ENCODE assay signal across 25 mouse cellular contexts in the genomic region with DNA sequence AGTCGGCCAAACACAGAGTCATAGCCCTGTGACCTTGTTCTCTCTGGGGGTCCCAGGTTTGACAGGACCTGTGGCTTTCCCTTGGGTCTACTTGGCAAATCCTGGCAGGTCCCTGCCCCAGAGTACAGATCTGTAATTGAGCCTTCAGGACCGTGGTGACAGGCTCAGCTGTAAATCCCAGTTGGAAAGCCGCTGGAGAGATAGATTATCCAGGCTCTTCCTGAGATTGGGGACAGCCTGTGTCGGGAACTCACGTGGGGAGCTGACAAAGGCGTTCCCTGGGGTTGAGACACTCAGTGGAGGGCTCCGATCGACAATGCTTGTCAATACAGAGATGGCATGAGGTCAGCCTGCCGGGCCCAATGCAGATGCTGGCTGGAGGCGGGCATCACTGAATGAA. TPM values are rescaled to one million over a fixed set of nuclear protein-coding genes. Genes with fewer than 3 reads are reported as not detected.
DNase-seq lines count a peak whose midpoint lies in the region; ATAC-seq and TF ChIP-seq lines count a peak whose summit lies in the region.
"Had no signal": no experiment of that assay in that cellular context is flagged by ENCODE, and none has a peak within 500 bp of the region (broad histone marks: within the 10 kb centered on the region; RNA-seq: fewer than 3 reads in every experiment).

No protein-coding gene starts in this region.

- H3K27ac ChIP-seq in forebrain, embryonic 10.5 days: peak overlapping the region; percentile 48
- H3K27ac ChIP-seq in forebrain, embryonic 16.5 days (ENCODE audit: low read length): no peak overlapping the region
- no peak overlapping the region for H3K27ac ChIP-seq in hindbrain, embryonic 13.5 days
- no peak overlapping the region for H3K27ac ChIP-seq in hindbrain, postnatal 0 days
- H3K27ac ChIP-seq in neural tube, embryonic 12.5 days: 0 out of 2 replicates have a peak overlapping the region, but pooled peaks have one; percentile 32
- H3K27ac ChIP-seq: heart, embryonic 15.5 days; intestine, embryonic 15.5 days; layer of hippocampus, adult 2 months had no signal

- H3K9ac ChIP-seq in forebrain, embryonic 16.5 days (replicated peaks; ENCODE audit: low read depth, low read length): no peak overlapping the region
- H3K9ac ChIP-seq in hindbrain, embryonic 13.5 days: 0 out of 2 replicates have a peak overlapping the region, but pooled peaks have one; percentile 8
- no peak overlapping the region for H3K9ac ChIP-seq in hindbrain, postnatal 0 days (replicated peaks; ENCODE audit: low read length)
- no peak overlapping the region for H3K9ac ChIP-seq in neural tube, embryonic 12.5 days
- H3K9ac ChIP-seq: heart, embryonic 15.5 days; intestine, embryonic 15.5 days had no signal

- no peaks in the 10 kb centered on the region for H3K36me3 ChIP-seq in forebrain, embryonic 10.5 days (replicated peaks)
- H3K36me3 ChIP-seq in forebrain, embryonic 16.5 days (ENCODE audit: control insufficient read depth, insufficient read depth): no peaks in the 10 kb centered on the region
- no peaks in the 10 kb centered on the region for H3K36me3 ChIP-seq in hindbrain, embryonic 13.5 days
- no peaks in the 10 kb centered on the region for H3K36me3 ChIP-seq in hindbrain, postnatal 0 days (ENCODE audit: insufficient read depth, low read length)
- no peaks in the 10 kb centered on the region for H3K36me3 ChIP-seq in neural tube, embryonic 12.5 days
- H3K36me3 ChIP-seq: heart, embryonic 15.5 days; intestine, embryonic 15.5 days had no signal

- DNase-seq in forebrain, embryonic 10.5 days (ENCODE audit: extremely low spot score, low spot score): no peak
- no peak for DNase-seq in hindbrain, postnatal 0 days (ENCODE audit: low spot score)
- no peak for DNase-seq in neural tube, embryonic 10.5 days (ENCODE audit: extremely low spot score, low spot score)
- DNase-seq in thymus, postnatal 25 days: no peak
- no peak for DNase-seq in B cell, adult 2 months
- DNase-seq: adrenal gland, postnatal 10 days; cerebellum, adult 2 months; cerebellum, postnatal 25 days; heart, postnatal 4 days; kidney, postnatal 25 days; thymus, adult 18-20 months had no signal

- no peaks in the 10 kb centered on the region for H3K9me3 ChIP-seq in forebrain, embryonic 10.5 days
- no peaks in the 10 kb centered on the region for H3K9me3 ChIP-seq in forebrain, embryonic 16.5 days (ENCODE audit: control insufficient read depth, low read length)
- no peaks in the 10 kb centered on the region for H3K9me3 ChIP-seq in hindbrain, embryonic 13.5 days
- no peaks in the 10 kb centered on the region for H3K9me3 ChIP-seq in hindbrain, postnatal 0 days (ENCODE audit: low read length)
- H3K9me3 ChIP-seq in neural tube, embryonic 12.5 days: no peaks in the 10 kb centered on the region
- H3K9me3 ChIP-seq: heart, embryonic 15.5 days; intestine, embryonic 15.5 days had no signal

- no peak for TF ChIP-seq CTCF in hindbrain, postnatal 0 days (IDR thresholded peaks at IDR 0.05; ENCODE audit: low read depth)

- no peak for ATAC-seq in forebrain, embryonic 16.5 days
- no peak for ATAC-seq in hindbrain, embryonic 13.5 days (ENCODE audit: low FRiP score)
- no peak for ATAC-seq in hindbrain, postnatal 0 days
- no peak for ATAC-seq in neural tube, embryonic 12.5 days (ENCODE audit: low FRiP score, low read depth)
- ATAC-seq: intestine, embryonic 15.5 days; lung, postnatal 0 days had no signal

- H3K4me2 ChIP-seq in forebrain, embryonic 16.5 days (ENCODE audit: low read length): no peak overlapping the region
- no peak overlapping the region for H3K4me2 ChIP-seq in hindbrain, embryonic 13.5 days
- H3K4me2 ChIP-seq in hindbrain, postnatal 0 days (ENCODE audit: low read depth, low read length): no peak overlapping the region
- 0 out of 2 replicates have a peak overlapping the region, but pooled peaks have one; percentile 2 for H3K4me2 ChIP-seq in neural tube, embryonic 12.5 days (replicated peaks)
- H3K4me2 ChIP-seq: heart, embryonic 15.5 days; intestine, embryonic 15.5 days had no signal

- no peak overlapping the region for H3K4me3 ChIP-seq in forebrain, embryonic 10.5 days
- no peak overlapping the region for H3K4me3 ChIP-seq in forebrain, embryonic 16.5 days (replicated peaks; ENCODE audit: low read length)
- no peak overlapping the region for H3K4me3 ChIP-seq in hindbrain, embryonic 13.5 days
- H3K4me3 ChIP-seq in hindbrain, postnatal 0 days (ENCODE audit: low read length): no peak overlapping the region
- H3K4me3 ChIP-seq in neural tube, embryonic 12.5 days: no peak overlapping the region
- H3K4me3 ChIP-seq: heart, embryonic 15.5 days; intestine, embryonic 15.5 days; layer of hippocampus, adult 2 months had no signal

- H3K4me1 ChIP-seq in forebrain, embryonic 10.5 days: peaks cover 72% of the 10 kb centered on the region
- H3K4me1 ChIP-seq in forebrain, embryonic 16.5 days (replicated peaks; ENCODE audit: control insufficient read depth, insufficient read depth, low read length): peaks cover 12% of the 10 kb centered on the region
- peaks cover 46% of the 10 kb centered on the region for H3K4me1 ChIP-seq in hindbrain, embryonic 13.5 days (replicated peaks)
- H3K4me1 ChIP-seq in hindbrain, postnatal 0 days (ENCODE audit: insufficient read depth, low read length): peaks cover 11% of the 10 kb centered on the region; the same call in 1 of the 2 replicates
- peaks cover 55% of the 10 kb centered on the region for H3K4me1 ChIP-seq in neural tube, embryonic 12.5 days

- 64% methylated on average over 10 of the region's 10 CpGs for WGBS in forebrain, embryonic 10.5 days
- 51% methylated on average over 10 of the region's 10 CpGs for WGBS in forebrain, embryonic 16.5 days
- 36% methylated on average over 10 of the region's 10 CpGs for WGBS in hindbrain, embryonic 13.5 days
- 34% methylated on average over 10 of the region's 10 CpGs for WGBS in hindbrain, postnatal 0 days
- 29% methylated on average over 10 of the region's 10 CpGs for WGBS in neural tube, embryonic 12.5 days

- H3K27me3 ChIP-seq in forebrain, embryonic 10.5 days (ENCODE audit: poor library complexity, severe bottlenecking): peaks cover 21% of the 10 kb centered on the region; the same call in 1 of the 2 replicates
- H3K27me3 ChIP-seq in forebrain, embryonic 16.5 days (replicated peaks; ENCODE audit: control insufficient read depth, insufficient read depth, low read length): no peaks in the 10 kb centered on the region
- peaks cover 9% of the 10 kb centered on the region; the same call in 1 of the 2 replicates for H3K27me3 ChIP-seq in hindbrain, embryonic 13.5 days
- H3K27me3 ChIP-seq in hindbrain, postnatal 0 days (ENCODE audit: insufficient read depth, low read length): no peaks in the 10 kb centered on the region
- H3K27me3 ChIP-seq in neural tube, embryonic 12.5 days (replicated peaks): no peaks in the 10 kb centered on the region
- H3K27me3 ChIP-seq: intestine, embryonic 15.5 days had no signal

RNA-seq across cellular contexts. Expression of a gene that starts 29.7 kb away (rescaled TPM):
- polyA plus RNA-seq in forebrain, embryonic 10.5 days (2016; fragmentation: Nextera tagmentation; extraction: Ambion mirVana): 0.06 TPM in 1 of 2 replicates, not detected in the other
- polyA plus RNA-seq in forebrain, embryonic 16.5 days (2015; fragmentation: Nextera tagmentation; extraction: Ambion mirVana): not detected in 2 replicates
- 0.06 TPM in 1 of 2 replicates, not detected in the other for polyA plus RNA-seq in hindbrain, embryonic 13.5 days (2015; fragmentation: Nextera tagmentation; extraction: Ambion mirVana)
- 0.68 TPM in 1 of 2 replicates, not detected in the other for total RNA-seq in hindbrain, postnatal 0 days (2014; rRNA removed)
- polyA plus RNA-seq in hindbrain, postnatal 0 days (2015; fragmentation: Nextera tagmentation; extraction: Ambion mirVana): 0.13 TPM in 1 of 2 replicates, not detected in the other
- 0.34 and 0.37 TPM in 2 replicates for polyA plus RNA-seq in neural tube, embryonic 12.5 days (2016; fragmentation: Nextera tagmentation; extraction: Ambion mirVana)
- total RNA-seq: gastrocnemius, adult 8-10 months; heart, postnatal 4 days; layer of hippocampus, adult 2 months; layer of hippocampus, postnatal 25 days; liver, adult 2 months had no signal
- polyA plus RNA-seq: cerebellum, adult 2 months; heart, embryonic 15.5 days; intestine, embryonic 15.5 days; limb, embryonic 11.5 days; liver, adult 2 months; liver, embryonic 16.5 days; small intestine, adult 2 months; stomach, embryonic 16.5 days had no signal

RNA-seq across cellular contexts. Expression of a gene that starts 51.8 kb away (rescaled TPM):
- polyA plus RNA-seq in forebrain, embryonic 10.5 days (2016; fragmentation: Nextera tagmentation; extraction: Ambion mirVana): 244 and 249 TPM in 2 replicates
- 375 and 431 TPM in 2 replicates for polyA plus RNA-seq in forebrain, embryonic 16.5 days (2015; fragmentation: Nextera tagmentation; extraction: Ambion mirVana)
- polyA plus RNA-seq in hindbrain, embryonic 13.5 days (2015; fragmentation: Nextera tagmentation; extraction: Ambion mirVana): 410 and 431 TPM in 2 replicates
- total RNA-seq in hindbrain, postnatal 0 days (2014; rRNA removed): 178 and 200 TPM in 2 replicates
- 393 and 422 TPM in 2 replicates for polyA plus RNA-seq in hindbrain, postnatal 0 days (2015; fragmentation: Nextera tagmentation; extraction: Ambion mirVana)
- 398 and 399 TPM in 2 replicates for polyA plus RNA-seq in neural tube, embryonic 12.5 days (2016; fragmentation: Nextera tagmentation; extraction: Ambion mirVana)

RNA-seq across cellular contexts. Expression of a gene that starts 52.5 kb away (rescaled TPM):
- polyA plus RNA-seq in forebrain, embryonic 10.5 days (2016; fragmentation: Nextera tagmentation; extraction: Ambion mirVana): 21.4 and 33.5 TPM in 2 replicates
- polyA plus RNA-seq in forebrain, embryonic 16.5 days (2015; fragmentation: Nextera tagmentation; extraction: Ambion mirVana): 21.1 TPM in 2 replicates
- polyA plus RNA-seq in hindbrain, embryonic 13.5 days (2015; fragmentation: Nextera tagmentation; extraction: Ambion mirVana): 25.2 and 26.1 TPM in 2 replicates
- total RNA-seq in hindbrain, postnatal 0 days (2014; rRNA removed): 5.4 and 8.0 TPM in 2 replicates
- polyA plus RNA-seq in hindbrain, postnatal 0 days (2015; fragmentation: Nextera tagmentation; extraction: Ambion mirVana): 17.3 and 23.4 TPM in 2 replicates
- polyA plus RNA-seq in neural tube, embryonic 12.5 days (2016; fragmentation: Nextera tagmentation; extraction: Ambion mirVana): 26.9 and 28.8 TPM in 2 replicates

RNA-seq across cellular contexts. Expression of a gene that starts 59.6 kb away (rescaled TPM):
- polyA plus RNA-seq in forebrain, embryonic 10.5 days (2016; fragmentation: Nextera tagmentation; extraction: Ambion mirVana): 8.9 and 11.3 TPM in 2 replicates
- polyA plus RNA-seq in forebrain, embryonic 16.5 days (2015; fragmentation: Nextera tagmentation; extraction: Ambion mirVana): 3.3 and 4.0 TPM in 2 replicates
- polyA plus RNA-seq in hindbrain, embryonic 13.5 days (2015; fragmentation: Nextera tagmentation; extraction: Ambion mirVana): 4.7 and 5.4 TPM in 2 replicates
- total RNA-seq in hindbrain, postnatal 0 days (2014; rRNA removed): 8.7 and 21.3 TPM in 2 replicates
- polyA plus RNA-seq in hindbrain, postnatal 0 days (2015; fragmentation: Nextera tagmentation; extraction: Ambion mirVana): 4.1 and 4.6 TPM in 2 replicates
- 4.3 and 5.2 TPM in 2 replicates for polyA plus RNA-seq in neural tube, embryonic 12.5 days (2016; fragmentation: Nextera tagmentation; extraction: Ambion mirVana)

RNA-seq across cellular contexts. Expression of a gene that starts 59.7 kb away (rescaled TPM):
- 131 and 132 TPM in 2 replicates for polyA plus RNA-seq in forebrain, embryonic 10.5 days (2016; fragmentation: Nextera tagmentation; extraction: Ambion mirVana)
- polyA plus RNA-seq in forebrain, embryonic 16.5 days (2015; fragmentation: Nextera tagmentation; extraction: Ambion mirVana): 74.3 and 90.5 TPM in 2 replicates
- 76.4 and 76.6 TPM in 2 replicates for polyA plus RNA-seq in hindbrain, embryonic 13.5 days (2015; fragmentation: Nextera tagmentation; extraction: Ambion mirVana)
- 59.2 TPM in 2 replicates for total RNA-seq in hindbrain, postnatal 0 days (2014; rRNA removed)
- 77.8 and 79.7 TPM in 2 replicates for polyA plus RNA-seq in hindbrain, postnatal 0 days (2015; fragmentation: Nextera tagmentation; extraction: Ambion mirVana)
- 94.2 and 95.4 TPM in 2 replicates for polyA plus RNA-seq in neural tube, embryonic 12.5 days (2016; fragmentation: Nextera tagmentation; extraction: Ambion mirVana)

Comparison
In these comparisons a context has a peak if more than half of its experiments do, and no peak if none do; other contexts are left out.
1. H3K27ac ChIP-seq: peak in forebrain, embryonic 10.5 days (single experiment) and neural tube, embryonic 12.5 days (single experiment); none in forebrain, embryonic 16.5 days (single experiment), hindbrain, embryonic 13.5 days (single experiment) and hindbrain, postnatal 0 days (single experiment).